Mouse (Mus musculus) E14TG2a.4 (cell line): ENCODE results near the gene Lrrc40.

Source experiments
- H3K27me3 ChIP-seq: 2 replicates; pipeline ENCODE4 v1.6.1; 2014; ENCODE audit warnings: low read length, control low read depth; ENCODE audit not compliant: insufficient read depth
- H3K36me3 ChIP-seq: 2 replicates; pipeline ENCODE4 v1.6.1; 2014; ENCODE audit warnings: low read length, control low read depth; ENCODE audit not compliant: insufficient read depth
- H3K4me1 ChIP-seq: replicated peaks from 2 replicates; pipeline ENCODE4 v1.6.1; 2014; ENCODE audit warnings: low read depth, low read length, control low read depth
- H3K4me3 ChIP-seq: replicated peaks from 2 replicates; pipeline ENCODE4 v1.5.1; 2014; ENCODE audit warnings: mild to moderate bottlenecking, low read length
- H3K9me3 ChIP-seq: 2 replicates; pipeline ENCODE4 v1.6.1; 2014; ENCODE audit warnings: low read length, control low read depth
- CTCF ChIP-seq: conservative IDR thresholded peaks from 2 replicates; pipeline ENCODE4 v1.5.1; 2014; ENCODE audit warnings: low read length
- NANOG ChIP-seq: IDR thresholded peaks from 2 replicates; pipeline ENCODE4 v1.6.1; 2014; ENCODE audit warnings: borderline replicate concordance, low read length, mixed read lengths
- POU5F1 ChIP-seq: IDR thresholded peaks from 2 replicates; pipeline ENCODE4 v1.6.1; 2014; ENCODE audit warnings: low read length, borderline replicate concordance

Gene Lrrc40

GRCm38 (mm10) chr3:158038106-158038505 is 1.6 kb downstream of the Lrrc40 start:
- peaks cover 32% of the 10 kb centered on the region for H3K4me1 ChIP-seq
- H3K36me3 ChIP-seq, result peaks cover 25% of the 10 kb centered on the region
- TF ChIP-seq POU5F1 (no peak), CTCF (no peak), NANOG (no peak)
- no peaks in the 10 kb centered on the region for H3K9me3 ChIP-seq
- no peaks in the 10 kb centered on the region for H3K27me3 ChIP-seq
- 0 out of 2 replicates have a peak overlapping the region, but pooled peaks have one; percentile 97 for H3K4me3 ChIP-seq

GRCm38 (mm10) chr3:158040755-158041154 is 4.3 kb downstream of the Lrrc40 start:
- no peak for TF ChIP-seq POU5F1
- TF ChIP-seq NANOG, result no peak
- TF ChIP-seq CTCF, result no peak
- Histone ChIP-seq H3K36me3 (peaks cover 19% of the 10 kb centered on the region; the same call in 1 of the 2 replicates), H3K4me3 (no peak overlapping the region), H3K27me3 (no peaks in the 10 kb centered on the region), H3K9me3 (no peaks in the 10 kb centered on the region), H3K4me1 (peaks cover 7% of the 10 kb centered on the region)

- H3K9me3 ChIP-seq, result no peaks in the 10 kb centered on the region
- peaks cover 60% of the 10 kb centered on the region for H3K36me3 ChIP-seq
- TF ChIP-seq POU5F1 (no peak), NANOG (no peak), CTCF (no peak)
- no peaks in the 10 kb centered on the region for H3K27me3 ChIP-seq
- H3K4me3 ChIP-seq, result no peak overlapping the region
- H3K4me1 ChIP-seq, result no peaks in the 10 kb centered on the region
Observed at GRCm38 (mm10) chr3:158049508-158049907, 13.0 kb downstream of the Lrrc40 start.

- Histone ChIP-seq H3K36me3 (peaks cover 83% of the 10 kb centered on the region), H3K4me1 (no peaks in the 10 kb centered on the region), H3K4me3 (no peak overlapping the region), H3K27me3 (no peaks in the 10 kb centered on the region), H3K9me3 (no peaks in the 10 kb centered on the region)
- TF ChIP-seq NANOG, result no peak
- TF ChIP-seq CTCF, result no peak
- TF ChIP-seq POU5F1, result no peak
Observed at GRCm38 (mm10) chr3:158060621-158061291, 24.3 kb downstream of the Lrrc40 start.

- H3K9me3 ChIP-seq, result no peaks in the 10 kb centered on the region
- H3K36me3 ChIP-seq, result peaks cover 75% of the 10 kb centered on the region
- TF ChIP-seq CTCF, result no peak
- TF ChIP-seq NANOG, result no peak
- no peak overlapping the region for H3K4me3 ChIP-seq
- H3K27me3 ChIP-seq, result no peaks in the 10 kb centered on the region
- no peaks in the 10 kb centered on the region for H3K4me1 ChIP-seq
Observed at GRCm38 (mm10) chr3:158061811-158062523, 25.5 kb downstream of the Lrrc40 start.

- H3K27me3 ChIP-seq, result no peaks in the 10 kb centered on the region
- H3K36me3 ChIP-seq, result peaks cover 60% of the 10 kb centered on the region
- no peak overlapping the region for H3K4me3 ChIP-seq
- no peak for TF ChIP-seq CTCF
- TF ChIP-seq NANOG, result no peak
- TF ChIP-seq POU5F1, result no peak
- no peaks in the 10 kb centered on the region for H3K4me1 ChIP-seq
- H3K9me3 ChIP-seq, result no peaks in the 10 kb centered on the region
Observed at GRCm38 (mm10) chr3:158065256-158065655, 28.8 kb downstream of the Lrrc40 start.

GRCm38 (mm10) chr3:158067916-158068315 is 31.5 kb downstream of the Lrrc40 start:
- H3K4me3 ChIP-seq, result no peak overlapping the region
- H3K4me1 ChIP-seq, result no peaks in the 10 kb centered on the region
- peaks cover 40% of the 10 kb centered on the region for H3K36me3 ChIP-seq
- H3K9me3 ChIP-seq, result no peaks in the 10 kb centered on the region
- TF ChIP-seq POU5F1, result no peak
- no peak for TF ChIP-seq NANOG
- TF ChIP-seq CTCF, result no peak
- no peaks in the 10 kb centered on the region for H3K27me3 ChIP-seq

GRCm38 (mm10) chr3:158068613-158069263 is 32.3 kb downstream of the Lrrc40 start:
- no peaks in the 10 kb centered on the region for H3K4me1 ChIP-seq
- TF ChIP-seq NANOG, result no peak
- TF ChIP-seq CTCF, result no peak
- TF ChIP-seq POU5F1, result no peak
- H3K27me3 ChIP-seq, result no peaks in the 10 kb centered on the region
- H3K9me3 ChIP-seq, result no peaks in the 10 kb centered on the region
- H3K36me3 ChIP-seq, result peaks cover 35% of the 10 kb centered on the region
- H3K4me3 ChIP-seq, result no peak overlapping the region
